Mouse (Mus musculus) kidney, postnatal 4 days (tissue): ENCODE results near the gene Map2k4.

Experiments
- DNase-seq, 2 experiments: peaks; one replicate each; pipeline ENCODE4 v3.0.0; 2021; ENCODE audit warnings: mixed read lengths in 2 of 2

The Map2k4 gene

DNA sequence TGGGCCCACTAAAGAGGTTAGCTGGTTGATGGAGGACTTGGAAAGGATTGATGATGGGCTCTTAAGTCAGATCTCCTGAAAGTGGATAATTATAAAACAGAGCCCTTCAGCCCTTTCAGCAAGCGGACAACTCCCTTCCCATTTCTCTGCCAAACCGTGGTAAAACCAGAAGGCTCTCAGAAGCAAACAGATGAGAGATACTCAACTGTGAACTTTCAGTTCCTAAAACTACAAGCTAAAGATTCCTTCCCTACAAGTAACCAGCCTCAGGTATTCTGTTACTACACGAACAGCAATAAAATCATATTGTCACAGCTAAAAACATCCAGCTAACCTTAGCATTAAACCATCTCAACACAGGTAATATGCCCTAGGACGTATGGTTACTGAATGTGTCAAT is 83.2 kb downstream of the Map2k4 start:
- DNase-seq, result no peak

DNA sequence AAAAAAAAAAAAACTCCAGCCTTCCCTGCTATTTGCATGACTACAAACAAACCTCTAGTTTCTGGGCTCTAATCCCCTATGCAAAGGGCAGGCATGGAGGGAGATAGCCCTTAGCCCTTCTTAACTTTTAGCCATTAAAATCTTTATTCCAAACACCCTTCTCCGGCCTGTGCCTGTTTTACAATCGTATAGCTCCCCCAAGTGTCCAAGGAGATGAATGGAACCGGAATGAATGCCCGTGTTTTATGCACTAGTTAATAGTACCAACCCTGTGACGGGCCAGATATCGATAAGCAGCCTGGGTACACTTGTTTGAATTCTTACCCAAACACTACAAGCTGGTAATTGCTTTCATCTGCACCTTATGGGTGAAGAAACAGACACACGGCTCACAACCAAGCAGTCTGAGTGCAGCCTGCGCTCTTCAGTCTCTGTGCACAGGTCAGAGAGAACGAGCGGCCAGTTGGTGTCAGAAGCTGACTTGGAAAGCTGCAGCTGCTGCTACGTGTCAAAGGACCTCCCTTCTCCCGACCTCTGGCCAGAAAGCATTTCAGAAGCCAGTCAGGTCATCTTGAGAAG is 109.2 kb downstream of the Map2k4 start:
- DNase-seq, result peak; percentile 33 to 51

DNA sequence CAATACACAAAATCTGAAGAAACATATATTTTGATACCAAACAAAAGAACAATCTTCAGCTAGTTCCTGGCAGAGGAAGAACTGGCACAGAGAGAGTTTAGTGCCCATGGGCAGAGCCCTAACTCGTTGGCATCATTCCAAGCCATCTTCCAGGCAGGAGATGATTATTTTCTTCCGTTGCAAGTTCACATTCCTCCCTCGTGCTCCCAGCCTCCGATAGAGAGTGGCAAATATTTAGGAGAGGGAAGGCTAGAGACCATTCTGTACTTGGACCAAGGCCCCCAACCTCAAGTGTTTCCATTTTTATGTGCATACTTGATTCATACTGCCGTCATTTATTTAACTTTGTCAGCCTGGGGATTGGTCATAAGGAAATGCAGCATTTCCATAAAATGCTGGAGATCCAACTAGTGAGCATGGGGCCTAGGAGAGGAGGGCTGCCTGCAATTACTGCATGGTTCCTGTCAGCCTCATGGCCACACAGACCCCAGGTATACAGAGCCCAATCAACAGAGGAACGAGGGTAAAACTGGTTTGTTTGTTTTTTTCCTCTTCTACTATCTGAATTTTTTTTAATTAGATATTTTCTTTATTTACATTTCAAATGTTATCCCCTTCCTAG is 120.6 kb downstream of the Map2k4 start:
- no peak for DNase-seq

DNA sequence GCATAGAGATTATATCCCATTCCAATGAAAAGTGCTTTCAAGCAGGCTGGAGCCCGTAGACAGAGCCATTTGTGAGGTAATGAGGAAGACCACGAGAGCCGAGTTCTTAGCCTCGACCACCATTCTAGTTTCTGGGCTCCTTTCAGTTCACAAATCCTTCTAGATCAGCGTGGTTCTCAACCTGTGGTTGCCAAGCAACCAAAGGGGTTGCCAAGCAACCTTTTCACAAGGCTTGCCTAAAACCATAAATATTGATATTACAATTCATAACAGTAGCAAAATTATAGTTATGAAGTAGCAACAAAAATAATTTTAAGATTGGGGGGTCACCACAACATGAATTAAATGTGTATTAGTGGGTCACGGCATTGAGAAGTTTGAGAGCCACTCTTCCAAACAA is 123.2 kb downstream of the Map2k4 start:
- DNase-seq, result no peak

DNA sequence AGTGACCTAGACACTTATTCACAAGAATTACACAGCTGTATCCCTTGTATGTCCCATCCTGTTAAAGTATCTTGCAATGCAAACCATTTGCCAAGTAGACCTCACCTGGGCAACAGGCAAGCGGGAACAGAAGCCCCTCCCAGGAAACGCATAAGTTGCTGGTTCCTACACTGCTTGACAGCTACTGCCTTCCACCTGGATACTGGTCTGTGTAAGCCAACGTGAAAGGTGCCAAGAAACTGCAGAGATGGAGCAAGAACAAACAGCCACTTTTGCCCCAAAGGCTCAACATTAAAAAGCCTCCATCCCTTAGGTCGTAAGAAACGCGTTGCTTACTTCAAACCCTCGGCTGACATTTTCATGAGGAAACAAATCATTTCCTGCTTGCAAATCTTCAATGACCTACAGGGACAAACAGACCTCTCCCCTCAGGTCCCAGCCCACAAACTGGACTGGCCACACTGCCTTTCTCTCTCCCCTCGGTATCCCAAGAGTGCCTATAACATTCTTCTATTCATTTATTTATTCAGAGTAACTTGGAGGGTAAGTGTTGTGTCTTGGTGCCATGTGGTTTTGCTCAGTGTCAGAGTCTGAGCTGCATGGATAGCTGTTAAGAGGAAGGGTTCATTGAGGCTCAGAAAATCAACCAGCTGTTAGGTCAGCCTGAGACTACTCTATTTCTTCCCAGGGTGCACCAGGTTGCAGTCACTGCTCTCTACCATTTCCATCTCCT is 126.1 kb downstream of the Map2k4 start:
- peak; percentile 36 to 48 for DNase-seq

DNA sequence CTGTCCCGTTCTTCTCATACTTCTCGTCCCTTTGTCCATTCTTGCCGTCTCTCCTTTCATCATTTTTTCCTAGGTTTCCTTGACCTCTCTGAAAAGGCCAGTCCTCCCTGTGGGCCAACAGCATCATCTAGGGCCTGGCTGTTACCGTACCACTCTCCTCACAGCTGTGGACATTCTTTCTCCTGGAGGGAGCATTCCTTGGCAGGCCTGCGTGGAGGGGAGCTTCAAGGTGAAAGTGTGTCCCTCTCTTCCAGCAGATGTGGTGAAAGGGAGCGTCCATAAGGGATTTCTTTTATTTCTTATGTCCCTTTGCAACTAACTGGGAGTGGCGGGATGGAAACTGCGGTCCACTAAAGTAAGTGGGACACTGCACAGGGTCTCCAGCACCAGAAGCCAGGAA is 134.2 kb downstream of the Map2k4 start:
- DNase-seq, result no peak

DNA sequence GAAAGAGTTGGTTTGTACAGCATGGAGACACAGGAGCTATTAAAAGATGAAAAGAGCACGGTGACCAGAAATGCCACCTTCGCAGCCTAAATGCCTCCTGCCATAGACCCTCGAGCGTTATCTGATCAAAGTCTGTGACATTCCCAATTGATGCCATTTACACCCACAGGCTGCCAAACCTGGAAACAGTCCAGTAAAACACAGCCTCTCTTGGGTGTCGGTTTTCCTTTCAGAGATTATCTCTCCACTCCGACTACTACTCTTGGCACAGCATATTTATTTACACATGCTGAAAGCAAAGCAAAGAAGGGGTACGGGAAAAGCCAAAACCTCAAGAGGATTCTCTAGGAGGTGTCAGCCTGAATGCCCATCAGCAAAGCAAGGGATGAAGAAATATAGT is 136.7 kb downstream of the Map2k4 start:
- DNase-seq, result no peak

DNA sequence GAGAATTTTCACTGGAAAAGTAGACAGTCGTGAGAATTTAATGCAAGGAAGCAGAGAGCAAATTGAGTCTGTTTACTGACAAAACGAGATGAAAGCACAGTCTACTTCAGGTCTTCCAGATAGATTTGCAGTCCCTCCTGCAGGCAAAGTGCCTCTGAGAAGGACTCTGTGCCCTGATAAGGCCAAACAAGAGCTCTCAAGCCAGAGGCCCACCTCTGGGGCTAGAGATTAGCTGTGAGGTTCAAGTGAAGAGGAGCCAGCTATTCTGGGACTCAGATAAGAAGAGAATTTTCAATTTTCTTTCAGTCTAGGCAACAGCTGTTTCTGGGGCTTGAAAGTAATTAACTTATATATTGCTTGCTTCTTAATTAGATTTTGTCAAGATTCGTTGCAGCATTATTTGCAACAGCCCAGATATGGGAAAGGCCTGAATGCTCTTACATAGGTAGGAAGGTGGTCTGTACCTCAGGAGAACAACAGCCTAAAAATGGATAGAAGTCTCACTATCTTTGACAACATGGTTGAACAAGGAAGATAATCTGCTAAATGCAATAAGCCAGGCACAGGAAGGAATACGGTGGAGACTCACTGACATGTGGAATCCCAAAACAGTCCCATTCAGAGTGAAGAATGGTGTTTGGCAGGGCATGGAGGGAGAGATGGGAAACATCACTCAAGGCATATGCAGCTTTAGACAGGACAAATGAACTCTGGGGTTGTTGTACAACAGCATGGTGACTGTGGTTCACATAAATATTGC is 138.0 kb downstream of the Map2k4 start:
- DNase-seq, result no peak

DNA sequence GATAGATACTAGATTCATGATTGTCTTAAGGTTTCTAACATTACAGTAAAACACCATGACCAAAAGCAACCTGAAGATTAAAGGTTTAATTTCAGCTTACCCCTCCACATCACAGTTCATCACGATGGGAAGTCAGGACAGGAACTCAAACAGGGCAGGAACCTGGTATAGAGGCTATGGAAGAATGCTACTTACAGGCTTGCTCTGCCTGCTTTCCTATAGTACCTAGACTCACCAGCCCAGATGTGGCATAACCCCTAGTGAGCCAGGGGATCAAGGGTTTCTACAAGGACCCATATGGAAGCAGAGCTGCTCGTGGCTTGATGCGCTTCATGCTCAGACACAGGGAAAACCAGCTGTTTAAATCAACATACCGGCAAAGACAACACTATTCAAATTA is 138.6 kb downstream of the Map2k4 start:
- DNase-seq, result no peak

DNA sequence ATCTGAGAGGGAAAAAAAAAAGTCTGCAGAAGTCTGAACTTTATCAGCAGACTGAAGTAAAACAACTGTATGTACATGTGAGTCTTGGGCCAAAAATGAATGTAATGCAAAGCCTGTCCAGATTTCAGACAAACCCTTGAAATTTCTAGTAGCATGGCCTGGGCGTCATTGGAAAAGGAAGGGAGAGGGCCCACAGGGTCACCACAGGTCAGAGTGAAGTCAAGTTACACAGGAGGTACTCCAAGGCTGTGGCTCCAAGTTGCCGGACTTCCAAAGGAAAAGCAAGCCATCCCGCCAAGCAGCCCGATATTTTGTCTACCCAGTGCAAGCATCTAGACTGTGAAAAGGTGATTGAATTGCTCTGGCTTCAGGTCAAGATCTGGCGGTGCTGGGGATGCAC is 141.8 kb downstream of the Map2k4 start:
- DNase-seq, result peak; percentile 32 to 49

DNA sequence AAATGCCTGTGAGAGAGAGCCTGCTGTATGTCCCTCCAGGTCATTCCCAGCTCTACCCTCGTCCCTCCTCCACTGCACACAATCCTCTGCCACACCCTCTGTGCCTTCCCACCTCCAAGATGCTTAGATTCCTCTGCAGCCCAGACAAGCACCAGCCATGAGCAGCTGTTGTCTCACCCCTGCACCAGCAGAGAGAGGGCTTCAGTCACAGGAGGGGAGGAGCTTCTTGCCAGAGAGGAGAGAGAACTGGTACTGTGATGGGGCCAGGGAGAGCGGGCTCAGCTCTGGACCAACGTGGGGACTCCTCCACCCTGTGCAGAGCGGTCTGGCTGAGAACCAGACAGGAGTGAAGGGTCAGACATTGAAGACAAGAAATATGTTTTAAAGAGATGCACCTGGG is 143.6 kb downstream of the Map2k4 start:
- no peak for DNase-seq

DNA sequence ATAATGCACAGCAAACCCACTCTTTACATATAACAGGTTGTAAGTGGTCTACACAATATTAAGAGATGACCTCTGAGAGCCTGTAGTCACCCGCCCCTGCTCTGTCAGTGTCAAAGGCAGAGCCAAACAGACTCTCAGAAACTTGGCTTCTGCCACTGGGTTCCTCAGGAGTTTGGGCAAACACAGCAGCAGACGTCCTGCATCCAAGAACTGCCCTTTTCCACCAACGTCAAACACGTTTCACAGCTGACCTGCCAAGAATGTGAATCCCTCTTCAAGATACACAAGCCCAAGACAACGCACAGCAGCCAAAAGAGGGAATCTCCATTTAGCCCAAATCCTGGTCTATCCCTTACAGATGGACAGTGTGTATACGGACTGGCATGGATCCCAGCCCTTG is 147.8 kb downstream of the Map2k4 start:
- no peak for DNase-seq
